Mouse (Mus musculus) embryonic facial prominence, embryonic 14.5 days (tissue): ENCODE data around the gene Reps1. TPM values are rescaled to one million over a fixed set of nuclear protein-coding genes. Genes with fewer than 3 reads are reported as not detected.
"Not testable (repeated sequence)": the region's sequence is repeated elsewhere in the genome, so short reads cannot be mapped to it uniquely, and the experiment has no call there.

Experiments used
- ATAC-seq: fragments of 200-750 bp; cut with Nextera tagmentation; 2 replicates; pipeline ENCODE4 v1.8.0; 2017; ENCODE audit warnings: low read depth, moderate number of reproducible peaks, moderate TSS enrichment
- DNase-seq: peaks from one replicate; pipeline ENCODE4 v3.0.0-alpha.2; 2015; ENCODE audit warnings: low spot score
- H3K27ac ChIP-seq: fragments of 300-500 bp; sonication (generic); replicated peaks from 2 replicates; pipeline ENCODE4 v1.5.1; 2014; ENCODE audit warnings: low read depth, mild to moderate bottlenecking, low read length, moderate library complexity
- H3K27me3 ChIP-seq: fragments of 300-500 bp; sonication (generic); replicated peaks from 2 replicates; pipeline ENCODE4 v1.6.1; 2014; ENCODE audit warnings: low read length; ENCODE audit not compliant: control insufficient read depth, insufficient read depth
- H3K36me3 ChIP-seq: fragments of 300-500 bp; sonication (generic); 2 replicates; pipeline ENCODE4 v1.6.1; 2014; ENCODE audit warnings: low read length, mixed read lengths; ENCODE audit not compliant: control insufficient read depth, insufficient read depth
- H3K4me1 ChIP-seq: fragments of 300-500 bp; sonication (generic); 2 replicates; pipeline ENCODE4 v1.6.1; 2014; ENCODE audit warnings: antibody characterized with exemption, low read length; ENCODE audit not compliant: control insufficient read depth, insufficient read depth
- H3K4me2 ChIP-seq: fragments of 300-500 bp; sonication (generic); 2 replicates; pipeline ENCODE4 v1.6.1; 2014; ENCODE audit warnings: low read depth, mild to moderate bottlenecking, low read length, moderate library complexity, mixed read lengths
- H3K4me3 ChIP-seq: fragments of 300-500 bp; sonication (generic); 2 replicates; pipeline ENCODE4 v1.5.1; 2014; ENCODE audit warnings: low read depth, mild to moderate bottlenecking, low read length
- H3K9ac ChIP-seq: fragments of 300-500 bp; sonication (generic); 2 replicates; pipeline ENCODE4 v1.6.1; 2014; ENCODE audit warnings: low read depth, mild to moderate bottlenecking, low read length, moderate library complexity, mixed read lengths
- H3K9me3 ChIP-seq: fragments of 300-500 bp; sonication (generic); 2 replicates; pipeline ENCODE4 v1.6.1; 2016; ENCODE audit warnings: low read length; ENCODE audit not compliant: control insufficient read depth
- WGBS: fragments of 180-500 bp; shearing (Covaris S2); extraction: QIAGEN DNeasy Blood & Tissue Kit; methylation state at CpG from one replicate; pipeline ENCODE4 v1.1.7; 2014; 5-methylcytosine and 5-hydroxymethylcytosine counted together
- polyA plus RNA-seq: library from polyadenylated mRNA; unstranded; fragments of >200 nt; fragmentation: Nextera tagmentation; extraction: Ambion mirVana; gene quantifications from 2 replicates; pipeline ENCODE4 v1.2.1, GENCODE M21; 2014

Reps1 gene
- polyA plus RNA-seq, 1 experiment from 2014 or later: 21.7 TPM

- Histone ChIP-seq H3K4me2 (peak overlapping the region; percentile 31; the same call in 1 of the 2 replicates), H3K4me3 (peak overlapping the region; percentile 22; the same call in 1 of the 2 replicates)
- not testable (repeated sequence) for ATAC-seq, H3K9ac ChIP-seq, H3K36me3 ChIP-seq, H3K27me3 ChIP-seq, H3K9me3 ChIP-seq, H3K27ac ChIP-seq, H3K4me1 ChIP-seq, DNase-seq
- WGBS: 88% methylated on average over 12 of the region's 26 CpGs
These were observed 83.3 kb downstream of the Reps1 start for GRCm38 (mm10) chr10:18138853-18139503.

GRCm38 (mm10) chr10:18139615-18140014 is 84.0 kb downstream of the Reps1 start:
- Histone ChIP-seq H3K9me3 (no peaks in the 10 kb centered on the region), H3K4me1 (no peaks in the 10 kb centered on the region), H3K4me2 (peak overlapping the region; percentile 31), H3K9ac (no peak overlapping the region), H3K36me3 (no peaks in the 10 kb centered on the region), H3K27me3 (no peaks in the 10 kb centered on the region), H3K4me3 (peak overlapping the region; percentile 22; the same call in 1 of the 2 replicates), H3K27ac (no peak overlapping the region)
- ATAC-seq (no peak), DNase-seq (no peak)
- WGBS: 86% methylated on average over 5 of the region's 5 CpGs

GRCm38 (mm10) chr10:18141389-18141788 is 85.7 kb downstream of the Reps1 start:
- H3K27ac ChIP-seq: no peak overlapping the region
- ATAC-seq (no peak), DNase-seq (no peak)
- no peak overlapping the region for H3K9ac ChIP-seq
- H3K9me3 ChIP-seq: no peaks in the 10 kb centered on the region
- no peaks in the 10 kb centered on the region for H3K4me1 ChIP-seq
- no peaks in the 10 kb centered on the region for H3K36me3 ChIP-seq
- WGBS: 91% methylated on average over 2 of the region's 2 CpGs
- no peaks in the 10 kb centered on the region for H3K27me3 ChIP-seq
- no peak overlapping the region for H3K4me3 ChIP-seq
- no peak overlapping the region for H3K4me2 ChIP-seq

- H3K9ac ChIP-seq: no peak overlapping the region
- no peak overlapping the region for H3K4me3 ChIP-seq
- ATAC-seq (no peak), DNase-seq (no peak)
- H3K27ac ChIP-seq: no peak overlapping the region
- H3K4me2 ChIP-seq: no peak overlapping the region
- no peaks in the 10 kb centered on the region for H3K27me3 ChIP-seq
- H3K4me1 ChIP-seq: no peaks in the 10 kb centered on the region
- 85% methylated on average over 6 of the region's 6 CpGs for WGBS
- H3K9me3 ChIP-seq: no peaks in the 10 kb centered on the region
- H3K36me3 ChIP-seq: no peaks in the 10 kb centered on the region
These were observed 86.6 kb downstream of the Reps1 start for GRCm38 (mm10) chr10:18142231-18142630.

GRCm38 (mm10) chr10:18147224-18147623 is 91.6 kb downstream of the Reps1 start:
- DNase-seq (peak; percentile 23), ATAC-seq (peak; percentile 33; the same call in 1 of the 2 replicates)
- H3K36me3 ChIP-seq: no peaks in the 10 kb centered on the region
- no peak overlapping the region for H3K4me3 ChIP-seq
- WGBS: 65% methylated on average over 3 of the region's 3 CpGs
- no peaks in the 10 kb centered on the region for H3K9me3 ChIP-seq
- no peaks in the 10 kb centered on the region for H3K4me1 ChIP-seq
- no peak overlapping the region for H3K27ac ChIP-seq
- no peaks in the 10 kb centered on the region for H3K27me3 ChIP-seq
- H3K4me2 ChIP-seq: no peak overlapping the region
- no peak overlapping the region for H3K9ac ChIP-seq

GRCm38 (mm10) chr10:18162435-18162971 is 106.8 kb downstream of the Reps1 start:
- Histone ChIP-seq H3K9me3 (peaks cover 5% of the 10 kb centered on the region; the same call in 1 of the 2 replicates), H3K36me3 (no peaks in the 10 kb centered on the region), H3K27me3 (no peaks in the 10 kb centered on the region), H3K9ac (no peak overlapping the region), H3K27ac (no peak overlapping the region), H3K4me3 (no peak overlapping the region), H3K4me1 (no peaks in the 10 kb centered on the region), H3K4me2 (no peak overlapping the region)
- ATAC-seq (no peak), DNase-seq (no peak)
- 70% methylated on average over 7 of the region's 7 CpGs for WGBS

Other genes starting within 250 kb of the Reps1 start
- 8.2 and 8.5 TPM in 2 replicates for gene Heca, start 107.8 kb upstream of the Reps1 start, polyA plus RNA-seq
- 143 and 152 TPM in 2 replicates for gene Abracl, start 32.6 kb upstream of the Reps1 start, polyA plus RNA-seq
- gene Ect2l, start 155.0 kb downstream of the Reps1 start, polyA plus RNA-seq: 0.54 and 0.81 TPM in 2 replicates
- 11.5 and 14.5 TPM in 2 replicates for gene Ccdc28a, start 179.1 kb downstream of the Reps1 start, polyA plus RNA-seq